Mouse (Mus musculus): ENCODE results near the gene 4833423E24Rik. TPM values are rescaled to one million over a fixed set of nuclear protein-coding genes. Genes with fewer than 3 reads are reported as not detected.

Gene 4833423E24Rik
- polyA plus RNA-seq, 1 experiment from 2014 or later: 16.6 TPM

- Histone ChIP-seq H3K4me2 (no peak overlapping the region), H3K27me3 (no peaks in the 10 kb centered on the region), H3K4me3 (no peak overlapping the region), H3K36me3 (no peaks in the 10 kb centered on the region), H3K27ac (no peak overlapping the region), H3K4me1 (no peaks in the 10 kb centered on the region), H3K9ac (no peak overlapping the region), H3K9me3 (no peaks in the 10 kb centered on the region)
- no peak for ATAC-seq (ENCODE audit: insufficient number of reproducible peaks, low FRiP score, low TSS enrichment, low read depth)
Measured at GRCm38 (mm10) chr2:85442546-85442945, 76.3 kb downstream of the 4833423E24Rik start.

GRCm38 (mm10) chr2:85436351-85436750 lies 82.5 kb downstream of the 4833423E24Rik start, which contains the start of gene Olfr994:
TSS of gene Olfr994 (minus strand) at chr2:85436451.
- H3K4me2 ChIP-seq: no peak within 1 kb of the TSS
- ATAC-seq (ENCODE audit: insufficient number of reproducible peaks, low FRiP score, low TSS enrichment, low read depth): no peak
- H3K4me3 ChIP-seq: no peak within 1 kb of the TSS
- H3K27ac ChIP-seq: no peak within 1 kb of the TSS
- H3K4me1 ChIP-seq: no peaks in the 10 kb centered on the region
- 92% methylated on average over 3 of the region's 3 CpGs for WGBS
- H3K9me3 ChIP-seq: no peaks in the 10 kb centered on the region
- no peak within 1 kb of the TSS for H3K9ac ChIP-seq
- no peaks in the 10 kb centered on the region for H3K36me3 ChIP-seq
- no peaks in the 10 kb centered on the region for H3K27me3 ChIP-seq

Other genes with a start within 250 kb of the 4833423E24Rik start
- gene Olfr987, start 179.7 kb downstream of the 4833423E24Rik start, polyA plus RNA-seq (2015; fragmentation: Nextera tagmentation; extraction: Ambion mirVana): not detected in 2 replicates
- gene Olfr988, start 155.8 kb downstream of the 4833423E24Rik start, polyA plus RNA-seq (2015; fragmentation: Nextera tagmentation; extraction: Ambion mirVana): not detected in 2 replicates
- gene Olfr992, start 109.6 kb downstream of the 4833423E24Rik start, polyA plus RNA-seq (2015; fragmentation: Nextera tagmentation; extraction: Ambion mirVana): not detected in 2 replicates
- gene Olfr993, start 104.1 kb downstream of the 4833423E24Rik start, polyA plus RNA-seq (2015; fragmentation: Nextera tagmentation; extraction: Ambion mirVana): not detected in 2 replicates
- gene Olfr994, start 82.6 kb downstream of the 4833423E24Rik start, polyA plus RNA-seq (2015; fragmentation: Nextera tagmentation; extraction: Ambion mirVana): not detected in 2 replicates
- gene Olfr995, start 75.4 kb downstream of the 4833423E24Rik start, polyA plus RNA-seq (2015; fragmentation: Nextera tagmentation; extraction: Ambion mirVana): not detected in 2 replicates
- gene Olfr996, start 60.2 kb upstream of the 4833423E24Rik start, polyA plus RNA-seq (2015; fragmentation: Nextera tagmentation; extraction: Ambion mirVana): not detected in 2 replicates
- gene Olfr998, start 69.9 kb upstream of the 4833423E24Rik start, polyA plus RNA-seq (2015; fragmentation: Nextera tagmentation; extraction: Ambion mirVana): not detected in 2 replicates
- gene Olfr1000, start 92.9 kb upstream of the 4833423E24Rik start, polyA plus RNA-seq (2015; fragmentation: Nextera tagmentation; extraction: Ambion mirVana): not detected in 2 replicates
- not detected in 2 replicates for gene Olfr1002, start 131.7 kb upstream of the 4833423E24Rik start, polyA plus RNA-seq (2015; fragmentation: Nextera tagmentation; extraction: Ambion mirVana)
- gene Olfr154, start 145.4 kb upstream of the 4833423E24Rik start, polyA plus RNA-seq (2015; fragmentation: Nextera tagmentation; extraction: Ambion mirVana): not detected in 2 replicates
- gene Olfr1006, start 159.7 kb upstream of the 4833423E24Rik start, polyA plus RNA-seq (2015; fragmentation: Nextera tagmentation; extraction: Ambion mirVana): not detected in 2 replicates
- gene Olfr1008, start 170.4 kb upstream of the 4833423E24Rik start, polyA plus RNA-seq (2015; fragmentation: Nextera tagmentation; extraction: Ambion mirVana): not detected in 2 replicates
- gene Olfr1009, start 196.4 kb upstream of the 4833423E24Rik start, polyA plus RNA-seq (2015; fragmentation: Nextera tagmentation; extraction: Ambion mirVana): not detected in 2 replicates
- not detected in 2 replicates for gene Olfr1012, start 243.7 kb upstream of the 4833423E24Rik start, polyA plus RNA-seq (2015; fragmentation: Nextera tagmentation; extraction: Ambion mirVana)
- gene Olfr1013, start 248.1 kb upstream of the 4833423E24Rik start, polyA plus RNA-seq (2015; fragmentation: Nextera tagmentation; extraction: Ambion mirVana): not detected in 2 replicates